Mouse (Mus musculus): Measurements from ENCODE around the gene Gm13697. TPM values are rescaled to one million over a fixed set of nuclear protein-coding genes. Genes with fewer than 3 reads are reported as not detected.
"Not testable (repeated sequence)": the region's sequence is repeated elsewhere in the genome, so short reads cannot be mapped to it uniquely, and the experiment has no call there.

Gene Gm13697
- polyA plus RNA-seq, 1 experiment from 2014 or later, result not detected

GRCm38 (mm10) chr2:84009818-84010217 is 25.3 kb downstream of the Gm13697 start:
- WGBS, result 78% methylated on average over 3 of the region's 3 CpGs
- H3K27ac ChIP-seq, result no peak overlapping the region
- no peaks in the 10 kb centered on the region for H3K27me3 ChIP-seq (ENCODE audit: low read depth, poor library complexity, severe bottlenecking)
- H3K4me1 ChIP-seq, result no peaks in the 10 kb centered on the region
- no peaks in the 10 kb centered on the region for H3K36me3 ChIP-seq
- no peaks in the 10 kb centered on the region for H3K9me3 ChIP-seq (replicated peaks)
- H3K4me3 ChIP-seq, result no peak overlapping the region
- no peak for DNase-seq (ENCODE audit: low spot score)

GRCm38 (mm10) chr2:84014572-84014971 is 30.0 kb downstream of the Gm13697 start:
- H3K36me3 ChIP-seq, result no peaks in the 10 kb centered on the region
- whole genome bisulfite sequencing, result 76% methylated on average over 6 of the region's 6 CpGs
- no peak overlapping the region for H3K4me3 ChIP-seq
- H3K27me3 ChIP-seq (ENCODE audit: low read depth, poor library complexity, severe bottlenecking), result no peaks in the 10 kb centered on the region
- no peak for DNase-seq (ENCODE audit: low spot score)
- H3K9me3 ChIP-seq (replicated peaks), result no peaks in the 10 kb centered on the region
- H3K4me1 ChIP-seq, result no peaks in the 10 kb centered on the region
- no peak overlapping the region for H3K27ac ChIP-seq

GRCm38 (mm10) chr2:84016291-84016690 is 31.7 kb downstream of the Gm13697 start:
- not testable (repeated sequence) for H3K9me3 ChIP-seq (replicated peaks); H3K4me3 ChIP-seq; H3K4me1 ChIP-seq; H3K36me3 ChIP-seq; DNase-seq (ENCODE audit: low spot score); H3K27ac ChIP-seq; H3K27me3 ChIP-seq (ENCODE audit: low read depth, poor library complexity, severe bottlenecking)
- WGBS, result 90% methylated on average over 5 of the region's 5 CpGs

- DNase-seq (ENCODE audit: low spot score), result no peak
- Histone ChIP-seq H3K9me3 (replicated peaks) (no peaks in the 10 kb centered on the region), H3K27me3 (ENCODE audit: low read depth, poor library complexity, severe bottlenecking) (no peaks in the 10 kb centered on the region), H3K27ac (no peak overlapping the region), H3K4me1 (peaks cover 3% of the 10 kb centered on the region; the same call in 1 of the 2 replicates), H3K4me3 (no peak overlapping the region), H3K36me3 (no peaks in the 10 kb centered on the region)
- 65% methylated on average over 3 of the region's 3 CpGs for WGBS
Measured at GRCm38 (mm10) chr2:84018330-84018729, 33.8 kb downstream of the Gm13697 start.

- Histone ChIP-seq H3K27ac (no peak overlapping the region), H3K9me3 (replicated peaks) (no peaks in the 10 kb centered on the region), H3K27me3 (ENCODE audit: low read depth, poor library complexity, severe bottlenecking) (no peaks in the 10 kb centered on the region), H3K4me1 (peaks cover 3% of the 10 kb centered on the region; the same call in 1 of the 2 replicates), H3K4me3 (no peak overlapping the region), H3K36me3 (no peaks in the 10 kb centered on the region)
- no peak for DNase-seq (ENCODE audit: low spot score)
- WGBS, result 67% methylated on average over 8 of the region's 8 CpGs
Measured at GRCm38 (mm10) chr2:84019519-84020305, 35.2 kb downstream of the Gm13697 start.

GRCm38 (mm10) chr2:84021930-84022329 is 37.4 kb downstream of the Gm13697 start:
- no peaks in the 10 kb centered on the region for H3K36me3 ChIP-seq
- H3K4me1 ChIP-seq, result peaks cover 3% of the 10 kb centered on the region; the same call in 1 of the 2 replicates
- no peak overlapping the region for H3K4me3 ChIP-seq
- no peaks in the 10 kb centered on the region for H3K27me3 ChIP-seq (ENCODE audit: low read depth, poor library complexity, severe bottlenecking)
- no peak overlapping the region for H3K27ac ChIP-seq
- DNase-seq (ENCODE audit: low spot score), result no peak
- WGBS, result 89% methylated on average over 2 of the region's 2 CpGs
- H3K9me3 ChIP-seq (replicated peaks), result no peaks in the 10 kb centered on the region

GRCm38 (mm10) chr2:84022905-84023304 is 38.4 kb downstream of the Gm13697 start:
- 89% methylated on average over 2 of the region's 2 CpGs for WGBS
- Histone ChIP-seq H3K4me1 (peaks cover 3% of the 10 kb centered on the region; the same call in 1 of the 2 replicates), H3K9me3 (replicated peaks) (no peaks in the 10 kb centered on the region), H3K27ac (no peak overlapping the region), H3K27me3 (ENCODE audit: low read depth, poor library complexity, severe bottlenecking) (no peaks in the 10 kb centered on the region), H3K4me3 (no peak overlapping the region), H3K36me3 (no peaks in the 10 kb centered on the region)
- no peak for DNase-seq (ENCODE audit: low spot score)

- Histone ChIP-seq H3K36me3 (no peaks in the 10 kb centered on the region), H3K9me3 (replicated peaks) (no peaks in the 10 kb centered on the region), H3K27me3 (ENCODE audit: low read depth, poor library complexity, severe bottlenecking) (no peaks in the 10 kb centered on the region), H3K27ac (no peak overlapping the region), H3K4me1 (peaks cover 3% of the 10 kb centered on the region; the same call in 1 of the 2 replicates), H3K4me3 (no peak overlapping the region)
- 93% methylated on average over 2 of the region's 2 CpGs for WGBS
- DNase-seq (ENCODE audit: low spot score), result no peak
Measured at GRCm38 (mm10) chr2:84023319-84023718, 38.8 kb downstream of the Gm13697 start.

GRCm38 (mm10) chr2:84025217-84025616 is 40.7 kb downstream of the Gm13697 start:
- no peaks in the 10 kb centered on the region for H3K4me1 ChIP-seq
- no peaks in the 10 kb centered on the region for H3K9me3 ChIP-seq (replicated peaks)
- no peaks in the 10 kb centered on the region for H3K27me3 ChIP-seq (ENCODE audit: low read depth, poor library complexity, severe bottlenecking)
- WGBS, result 69% methylated on average over 4 of the region's 4 CpGs
- no peak for DNase-seq (ENCODE audit: low spot score)
- no peaks in the 10 kb centered on the region for H3K36me3 ChIP-seq
- no peak overlapping the region for H3K27ac ChIP-seq
- H3K4me3 ChIP-seq, result no peak overlapping the region

GRCm38 (mm10) chr2:84032505-84032904 is 48.0 kb downstream of the Gm13697 start:
- Histone ChIP-seq H3K27ac (no peak overlapping the region), H3K27me3 (ENCODE audit: low read depth, poor library complexity, severe bottlenecking) (no peaks in the 10 kb centered on the region), H3K9me3 (replicated peaks) (no peaks in the 10 kb centered on the region), H3K36me3 (no peaks in the 10 kb centered on the region), H3K4me3 (no peak overlapping the region), H3K4me1 (no peaks in the 10 kb centered on the region)
- DNase-seq (ENCODE audit: low spot score), result no peak
- WGBS, result 94% methylated on average over 2 of the region's 2 CpGs

- Histone ChIP-seq H3K27ac (no peak overlapping the region), H3K27me3 (ENCODE audit: low read depth, poor library complexity, severe bottlenecking) (no peaks in the 10 kb centered on the region), H3K9me3 (replicated peaks) (no peaks in the 10 kb centered on the region), H3K4me1 (no peaks in the 10 kb centered on the region), H3K4me3 (no peak overlapping the region), H3K36me3 (no peaks in the 10 kb centered on the region)
- no peak for DNase-seq (ENCODE audit: low spot score)
- 90% methylated on average over 4 of the region's 4 CpGs for WGBS
Measured at GRCm38 (mm10) chr2:84035997-84036396, 51.5 kb downstream of the Gm13697 start.

Data from limb, embryonic 10.5 days (tissue).